Mouse (Mus musculus): ENCODE data around the gene Cmklr1. TPM values are rescaled to one million over a fixed set of nuclear protein-coding genes. Genes with fewer than 3 reads are reported as not detected.

The Cmklr1 gene
- 2.5 TPM for polyA plus RNA-seq (2015; fragmentation: Illumina TruSeq; extraction: RNeasy Lipid Tissue Mini Kit (QIAGEN cat#74804); ENCODE audit: low read depth, low replicate concordance)

DNA sequence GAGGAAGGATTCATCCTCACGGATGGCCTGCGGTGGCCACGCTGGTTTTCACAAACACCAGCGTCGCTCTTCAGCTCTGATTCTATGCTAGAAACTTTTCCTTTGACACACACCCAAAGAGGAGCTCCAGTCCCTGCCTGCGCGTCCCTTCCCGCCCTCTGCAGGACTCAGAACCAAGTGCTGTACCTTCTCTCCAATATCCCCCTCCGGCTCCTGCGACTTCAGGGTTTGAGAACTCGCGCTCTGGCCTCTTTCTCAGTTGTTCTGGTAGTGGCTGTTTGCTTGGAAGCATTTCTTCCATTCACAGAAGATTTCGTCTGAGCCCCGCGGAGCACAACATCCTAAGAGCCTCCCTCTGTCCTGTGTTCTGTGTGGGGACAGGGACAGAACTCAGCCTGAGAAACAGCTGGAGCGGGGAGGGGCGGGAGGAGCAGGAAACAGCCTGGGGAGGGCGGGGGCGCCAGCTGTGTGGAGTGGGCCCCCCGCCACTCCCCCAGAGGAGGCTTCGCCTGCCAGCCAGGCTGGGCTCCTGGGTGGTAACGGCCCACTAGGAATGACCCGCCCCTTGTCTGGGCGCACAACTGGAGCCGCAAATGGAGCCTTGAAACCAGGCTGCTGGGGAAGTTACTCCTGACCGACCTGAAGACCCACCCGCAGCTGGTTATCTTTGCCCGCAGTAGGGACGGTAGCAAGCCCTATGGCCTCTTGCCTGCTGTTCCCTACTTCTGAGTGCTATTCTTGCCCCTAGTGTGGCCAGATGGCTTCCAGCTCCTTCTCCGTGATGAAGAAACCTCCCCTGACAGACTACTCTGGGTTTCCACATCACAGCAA is at the start of gene Cmklr1:
Gene Cmklr1, minus strand, starts transcription at position 392 of the 831 bp plus-strand sequence.

Other genes starting within 250 kb of the Cmklr1 start
- gene Wscd2, start 160.1 kb downstream of the Cmklr1 start, polyA plus RNA-seq (2015; fragmentation: Illumina TruSeq; extraction: RNeasy Lipid Tissue Mini Kit (QIAGEN cat#74804); ENCODE audit: low read depth, low replicate concordance) = 29.1 TPM
- gene 1700069L16Rik, start 74.3 kb upstream of the Cmklr1 start, polyA plus RNA-seq (2015; fragmentation: Illumina TruSeq; extraction: RNeasy Lipid Tissue Mini Kit (QIAGEN cat#74804); ENCODE audit: low read depth, low replicate concordance) = not detected
- gene Ficd, start 85.4 kb upstream of the Cmklr1 start, polyA plus RNA-seq (2015; fragmentation: Illumina TruSeq; extraction: RNeasy Lipid Tissue Mini Kit (QIAGEN cat#74804); ENCODE audit: low read depth, low replicate concordance) = 9.7 TPM
- gene Sart3, start 122.1 kb upstream of the Cmklr1 start, polyA plus RNA-seq (2015; fragmentation: Illumina TruSeq; extraction: RNeasy Lipid Tissue Mini Kit (QIAGEN cat#74804); ENCODE audit: low read depth, low replicate concordance) = 23.3 TPM
- 165 TPM for gene Iscu, start 122.3 kb upstream of the Cmklr1 start, polyA plus RNA-seq (2015; fragmentation: Illumina TruSeq; extraction: RNeasy Lipid Tissue Mini Kit (QIAGEN cat#74804); ENCODE audit: low read depth, low replicate concordance)
- 25.0 TPM for gene Tmem119, start 150.1 kb upstream of the Cmklr1 start, polyA plus RNA-seq (2015; fragmentation: Illumina TruSeq; extraction: RNeasy Lipid Tissue Mini Kit (QIAGEN cat#74804); ENCODE audit: low read depth, low replicate concordance)
- gene Selplg, start 182.2 kb upstream of the Cmklr1 start, polyA plus RNA-seq (2015; fragmentation: Illumina TruSeq; extraction: RNeasy Lipid Tissue Mini Kit (QIAGEN cat#74804); ENCODE audit: low read depth, low replicate concordance) = 34.2 TPM